Mouse (Mus musculus): Measurements from ENCODE around the gene AC153137.1. TPM values are rescaled to one million over a fixed set of nuclear protein-coding genes. Genes with fewer than 3 reads are reported as not detected.
"Not testable (repeated sequence)": the region's sequence is repeated elsewhere in the genome, so short reads cannot be mapped to it uniquely, and the experiment has no call there.

Gene AC153137.1
- total RNA-seq (2022): not detected

DNA sequence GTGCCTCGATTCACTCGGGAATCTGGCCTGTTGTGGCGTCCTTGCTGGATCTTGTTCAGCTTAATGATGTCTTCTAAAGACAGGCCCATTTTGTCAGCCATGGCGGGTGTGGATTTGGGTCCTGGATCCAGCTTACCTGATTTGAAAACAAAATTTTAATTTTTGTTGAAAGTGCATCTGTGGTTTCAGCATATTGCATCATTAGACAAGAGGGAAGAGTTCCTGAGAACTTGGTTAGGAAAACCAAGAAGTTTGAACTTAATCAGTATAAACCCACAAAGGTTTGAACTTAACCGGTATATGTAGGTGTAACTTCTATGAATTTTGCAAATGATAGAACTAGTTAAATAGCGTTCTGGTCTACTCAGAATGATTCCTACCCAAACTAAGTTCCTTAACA is at the start of gene AC153137.1:
Gene AC153137.1, minus strand, starts transcription at position 101 of the 400 bp plus-strand sequence.
- DNase-seq: not testable (repeated sequence)

DNA sequence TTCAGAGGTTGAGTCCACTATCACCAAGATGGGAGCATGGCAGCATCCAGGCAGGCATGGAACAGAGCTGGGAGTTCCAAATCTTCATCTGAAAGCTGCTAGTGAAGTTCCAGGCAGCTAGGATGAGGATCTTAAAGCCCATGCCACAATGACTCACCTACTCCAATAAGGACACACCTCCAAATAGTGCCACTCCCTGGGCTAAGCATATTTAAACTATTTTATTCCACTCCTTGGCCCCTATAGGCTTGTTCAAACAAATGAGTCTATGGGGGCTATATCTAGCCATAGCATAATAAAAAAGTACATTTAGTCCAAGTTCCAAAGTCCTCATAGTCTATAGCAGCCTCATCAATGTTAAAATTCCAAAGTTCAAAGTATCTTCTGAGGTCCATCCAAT is 45.4 kb upstream of the AC153137.1 start:
- no peak for DNase-seq

DNA sequence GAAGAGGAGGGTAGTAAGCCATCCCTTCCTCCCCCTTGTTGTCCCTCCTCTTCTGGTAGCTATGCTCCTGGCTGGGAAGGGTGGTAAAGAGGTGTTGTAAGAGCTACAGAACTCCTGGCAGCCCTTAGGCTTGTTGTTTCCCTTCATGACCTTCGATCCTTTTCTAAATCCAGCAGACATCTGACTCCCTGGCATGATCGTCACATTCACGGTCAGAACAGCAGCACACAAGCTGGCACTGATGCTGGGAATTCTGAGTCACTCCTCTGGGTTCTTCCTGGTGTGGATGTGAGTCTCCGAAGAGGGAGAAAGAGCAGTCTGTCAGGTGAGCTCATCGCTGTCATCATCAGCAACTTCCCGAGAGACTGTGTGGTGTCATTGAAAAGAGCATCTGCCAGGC is 41.5 kb upstream of the AC153137.1 start:
- peak; percentile 94 for DNase-seq

DNA sequence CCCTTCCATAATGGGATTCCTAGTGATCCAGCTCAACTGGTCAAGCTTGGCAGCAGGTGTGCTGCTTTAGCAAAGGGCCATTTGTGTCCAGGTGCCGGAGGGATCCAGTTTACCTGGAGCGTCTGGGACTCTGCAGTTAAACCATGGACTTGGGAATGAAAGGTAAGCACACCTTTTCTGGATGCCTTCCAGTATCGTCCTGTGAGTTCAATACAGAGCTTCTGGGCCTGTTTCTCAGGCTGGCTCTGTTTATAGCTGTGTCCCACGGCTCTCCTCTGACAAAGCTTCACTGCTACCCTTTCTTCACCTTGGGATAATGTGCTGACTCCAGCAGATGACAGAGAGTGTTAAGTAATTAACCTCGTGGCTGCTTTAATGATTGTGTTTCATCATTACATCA is 39.6 kb upstream of the AC153137.1 start:
- DNase-seq: no peak

DNA sequence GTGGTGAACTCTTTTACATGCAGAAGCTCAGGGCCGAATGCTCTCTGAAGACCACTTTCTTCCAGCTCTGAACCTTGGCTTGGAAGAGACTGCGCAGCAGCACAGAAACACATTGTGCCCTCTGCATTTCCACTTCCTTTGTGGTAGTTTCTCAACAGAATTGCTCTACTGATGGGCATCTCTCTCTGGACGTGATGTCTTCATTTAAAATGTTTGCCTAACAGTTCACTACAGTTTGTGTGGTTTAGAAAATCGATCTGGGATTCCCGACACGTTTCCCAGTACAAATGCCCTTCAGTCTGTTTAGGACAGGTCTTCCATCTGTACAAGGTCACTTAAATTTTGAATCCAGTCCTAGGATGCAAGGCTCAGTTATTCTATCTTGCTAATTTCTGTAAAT is 38.3 kb upstream of the AC153137.1 start:
- DNase-seq: no peak

- DNase-seq: no peak
These were observed 37.5 kb upstream of the AC153137.1 start for GRCm38 (mm10) chr1:31015261-31015660.

DNA sequence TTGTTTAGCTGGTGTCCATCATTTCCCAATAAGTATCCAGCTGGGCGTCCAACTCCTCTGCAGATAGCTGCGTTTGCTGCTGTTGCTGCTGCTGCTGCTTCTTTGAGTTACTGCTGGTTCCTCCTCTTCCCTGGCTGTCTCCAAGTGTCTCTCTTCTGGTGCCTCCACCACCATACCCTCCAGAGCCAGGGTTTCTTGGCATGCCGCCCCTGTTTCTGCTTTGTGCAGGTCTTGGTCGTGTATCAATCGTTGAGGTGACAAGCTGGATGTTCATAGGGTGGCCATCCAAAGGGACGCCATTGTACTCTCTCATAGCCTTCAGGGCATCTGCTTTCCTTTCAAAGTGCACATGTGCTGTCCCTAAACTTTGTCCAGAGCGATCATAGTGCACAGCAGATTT is 529 bp downstream of the AC153137.1 start:
- DNase-seq: not testable (repeated sequence)

- no peak for DNase-seq
These were observed 26.0 kb downstream of the AC153137.1 start for GRCm38 (mm10) chr1:30951795-30952194.

GRCm38 (mm10) chr1:30950456-30950835 is 27.3 kb downstream of the AC153137.1 start:
- DNase-seq: no peak

GRCm38 (mm10) chr1:30949710-30950455 is 27.9 kb downstream of the AC153137.1 start:
- DNase-seq: peak; percentile 94

DNA sequence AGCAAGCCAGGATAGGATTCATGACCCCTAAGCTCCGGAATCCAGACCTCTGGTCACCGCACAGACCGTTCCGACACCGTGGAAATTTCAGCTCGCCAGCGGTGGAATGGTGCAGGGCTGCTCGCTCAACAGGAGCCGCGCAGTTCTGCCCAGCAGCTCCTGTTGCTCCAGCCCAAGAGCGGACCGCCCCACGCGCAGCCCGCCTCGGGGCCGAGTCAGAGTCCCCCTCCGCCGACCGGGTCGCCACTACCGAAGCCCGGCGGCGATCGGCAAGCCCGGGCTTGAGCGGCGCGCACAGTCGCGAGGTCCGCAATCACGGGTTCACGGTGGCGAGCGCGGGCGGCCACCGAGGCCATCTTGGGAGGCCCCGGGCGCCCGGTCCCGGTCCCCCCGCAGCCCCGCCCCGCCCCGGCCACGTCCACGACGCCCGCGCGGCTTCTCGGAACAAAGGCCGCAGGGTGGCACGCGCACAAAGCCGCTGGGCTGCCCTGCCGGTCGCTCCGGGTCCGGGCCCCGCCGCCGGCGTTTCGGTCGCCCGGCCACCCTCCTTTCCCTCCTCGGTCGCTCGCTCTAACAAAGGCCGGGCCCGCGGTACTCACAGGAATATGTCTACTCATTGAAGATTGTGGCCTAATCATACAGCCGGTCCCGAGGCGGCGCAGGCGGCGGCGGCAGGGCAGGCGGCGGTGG is 28.7 kb downstream of the AC153137.1 start:
- DNase-seq: peak; percentile 45

DNA sequence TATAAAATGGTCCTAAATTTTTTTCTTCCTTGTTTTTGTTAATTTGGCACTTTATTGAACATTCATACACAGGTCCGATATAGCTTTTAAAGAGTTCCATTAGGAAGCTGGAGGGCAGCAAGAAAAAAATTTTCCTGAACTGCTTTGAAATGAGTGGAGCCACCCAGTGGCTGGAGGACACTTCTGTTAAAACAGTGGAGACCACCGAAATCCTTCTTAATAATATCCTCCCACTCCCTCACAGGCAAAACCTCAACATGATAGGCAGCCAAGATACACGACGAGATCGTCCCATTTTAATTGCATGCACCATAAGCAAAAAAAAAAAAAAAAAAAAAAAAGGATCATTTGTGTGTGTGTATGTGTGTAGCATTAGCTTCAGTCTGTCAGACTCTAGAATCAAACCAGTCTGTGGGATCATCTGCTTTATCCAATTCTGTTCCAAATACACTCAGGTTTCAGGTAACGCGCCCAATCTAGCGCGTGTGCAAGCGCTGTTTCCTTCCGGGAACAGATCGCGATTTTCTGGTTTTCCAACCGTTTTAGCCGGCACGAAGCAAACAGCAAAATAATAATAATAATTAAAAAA is 29.3 kb downstream of the AC153137.1 start:
- no peak for DNase-seq

GRCm38 (mm10) chr1:30945136-30945535 is 32.6 kb downstream of the AC153137.1 start:
- no peak for DNase-seq

- DNase-seq: no peak
These were observed 37.2 kb downstream of the AC153137.1 start for GRCm38 (mm10) chr1:30940571-30940970.

- no peak for DNase-seq
These were observed 39.4 kb downstream of the AC153137.1 start for GRCm38 (mm10) chr1:30938392-30938791.

DNA sequence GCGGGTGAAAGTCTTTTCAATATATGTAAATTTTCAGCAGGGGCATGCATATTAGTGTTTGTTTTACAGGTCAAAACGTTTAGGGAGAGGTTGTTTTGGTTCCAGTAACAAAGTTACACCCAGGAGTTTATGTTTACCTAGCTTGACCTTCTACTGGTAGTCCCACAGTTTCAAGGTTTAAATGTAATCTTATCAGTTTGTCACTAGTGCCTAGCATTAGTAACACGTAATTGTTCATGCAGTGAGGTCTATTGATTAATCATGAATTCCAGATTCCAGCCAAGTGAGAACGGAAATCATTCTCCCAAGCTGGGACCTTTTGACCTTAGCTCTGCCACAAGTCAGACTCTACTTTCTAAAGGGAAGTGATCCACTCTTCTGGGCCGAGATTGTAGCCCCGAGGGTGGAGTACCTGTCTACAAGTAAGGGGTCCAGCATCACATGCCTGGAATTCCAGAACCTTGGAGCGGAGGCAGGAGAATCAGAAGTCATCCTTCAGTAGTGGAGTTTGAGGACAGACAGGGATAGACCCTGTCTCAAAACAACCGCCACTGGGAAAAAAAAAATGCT is 40.3 kb downstream of the AC153137.1 start:
- no peak for DNase-seq

DNA sequence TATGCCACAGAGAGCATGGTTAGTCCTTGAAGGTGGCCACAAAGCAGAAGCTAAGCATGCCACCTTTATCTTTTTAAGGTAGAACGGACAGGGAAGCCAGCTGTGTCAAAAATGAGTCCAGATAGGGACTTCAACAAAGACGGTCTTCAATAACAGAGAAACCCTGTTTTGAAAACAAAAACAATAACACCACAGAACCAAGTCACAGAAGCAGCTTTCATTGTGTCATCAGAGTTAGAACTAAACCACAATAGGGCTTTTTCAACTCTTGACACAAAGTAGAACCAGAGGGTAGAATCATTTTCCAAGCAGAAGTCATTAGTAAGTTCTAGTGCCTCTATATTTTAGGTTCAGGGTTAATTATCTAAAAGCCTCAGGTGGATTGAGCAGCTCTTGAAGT is 41.3 kb downstream of the AC153137.1 start:
- DNase-seq: no peak

DNA sequence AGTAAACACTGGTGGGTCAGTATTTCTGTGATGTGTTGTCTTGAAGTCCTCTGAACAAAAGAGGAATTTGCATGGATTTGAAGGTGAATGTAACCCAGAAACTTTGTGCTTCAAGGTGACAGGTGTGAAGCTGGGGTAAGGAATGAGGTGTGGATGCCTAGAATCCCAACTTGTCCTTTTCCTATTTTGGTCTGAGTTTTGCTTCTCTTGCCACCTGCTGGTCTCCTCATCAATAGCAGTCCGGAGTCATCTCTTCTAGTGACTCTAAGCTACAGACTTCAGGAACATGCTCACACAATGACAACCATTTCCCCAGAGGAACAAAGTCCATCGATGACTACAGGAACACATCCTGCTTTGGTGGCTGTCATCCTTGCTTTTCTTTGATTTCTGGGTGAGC is 46.9 kb downstream of the AC153137.1 start:
- DNase-seq: no peak

- DNase-seq: no peak
These were observed 47.6 kb downstream of the AC153137.1 start for GRCm38 (mm10) chr1:30930194-30930593.

Data from adrenal gland, adult 8-10 months (tissue).